Mouse (Mus musculus) frontal cortex, postnatal 25 days (tissue): ENCODE data around the gene Cdc27.

Experiments used
- DNase-seq, 2 experiments: peaks; one replicate each; pipeline ENCODE4 v3.0.0; 2022; ENCODE audit warnings: low spot score in 2 of 2

Gene Cdc27

DNA sequence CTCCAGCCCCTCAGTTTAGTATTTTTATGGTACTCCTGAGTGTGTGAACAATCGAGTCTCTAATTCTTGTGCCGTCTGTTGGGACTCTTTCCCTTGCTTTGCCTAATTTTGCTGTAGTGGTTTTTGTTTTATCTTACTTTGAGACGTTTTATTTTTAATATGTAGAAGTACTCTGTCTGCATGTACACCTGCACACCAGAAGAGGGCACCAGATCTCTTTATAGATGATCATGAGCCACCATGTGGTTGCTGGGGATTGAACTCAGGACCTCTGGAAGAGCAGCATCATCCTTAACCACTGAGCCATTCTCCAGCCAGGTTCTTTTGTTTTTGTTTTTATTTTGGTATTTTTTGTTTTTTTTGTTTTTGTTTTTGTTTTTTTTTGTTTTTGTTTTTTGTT is 62.1 kb downstream of the Cdc27 start:
- no peak for DNase-seq

DNA sequence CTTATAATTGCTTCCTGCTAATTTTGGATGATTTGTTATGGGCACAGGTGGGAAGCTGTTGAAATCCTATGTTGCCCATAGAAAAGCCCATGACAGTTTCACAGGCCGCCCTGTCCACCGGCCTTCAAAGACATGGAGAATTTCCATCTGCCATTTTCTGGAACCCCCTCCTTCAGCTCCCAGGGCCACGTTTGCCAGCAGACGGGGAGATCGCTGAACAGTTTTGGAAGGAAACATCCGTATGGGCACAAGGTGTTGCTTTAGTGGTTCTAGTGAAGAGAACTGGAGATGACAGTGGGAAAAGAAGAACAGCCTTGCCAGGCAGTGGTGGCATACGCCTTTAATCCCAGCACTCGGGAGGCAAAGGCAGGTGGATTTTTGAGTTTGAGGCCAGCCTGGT is 68.4 kb downstream of the Cdc27 start:
- no peak for DNase-seq

DNA sequence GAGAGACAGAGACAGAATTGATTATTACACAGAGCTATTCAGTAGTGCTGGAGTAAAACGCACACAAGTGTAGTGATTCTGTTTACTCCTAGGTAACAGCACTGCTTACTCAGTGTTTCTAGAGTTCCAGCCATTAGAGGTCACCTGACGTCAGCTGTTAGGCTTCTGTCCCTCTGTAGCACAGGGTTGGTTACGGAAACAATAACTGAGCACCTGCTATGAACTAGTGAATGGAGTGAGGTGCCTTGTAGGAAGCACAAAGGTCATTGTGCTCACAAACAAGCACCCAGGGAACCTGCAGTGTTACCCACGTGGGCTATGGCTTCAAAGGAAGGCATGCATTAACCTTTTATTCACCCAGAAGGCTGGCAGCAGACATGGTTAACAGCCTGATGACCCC is 70.9 kb downstream of the Cdc27 start:
- no peak for DNase-seq

DNA sequence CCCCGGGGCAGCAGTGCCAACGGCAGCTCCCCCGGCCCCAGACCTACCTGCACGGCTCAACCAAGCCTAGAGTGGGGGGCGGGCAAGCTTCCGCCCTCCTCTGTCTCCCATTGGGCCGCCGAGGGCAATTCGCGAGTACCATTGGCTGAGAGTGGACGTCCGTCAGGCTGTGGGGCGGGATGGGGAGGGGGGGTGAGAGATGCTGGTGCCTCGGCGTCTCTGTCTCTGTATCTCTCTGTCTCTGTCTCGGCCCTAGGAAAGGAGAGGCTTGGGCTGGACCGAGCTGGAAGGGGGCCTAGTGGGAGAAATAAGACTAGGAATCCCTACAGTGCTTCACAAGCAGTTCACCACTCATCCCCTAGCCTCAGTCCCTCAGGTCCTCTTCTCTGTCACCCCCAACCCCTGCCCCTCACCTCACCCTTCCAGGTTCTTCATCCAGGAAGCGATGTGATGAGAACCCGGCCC is 81.0 kb downstream of the Cdc27 start:
- peak; percentile 70 to 79 for DNase-seq

DNA sequence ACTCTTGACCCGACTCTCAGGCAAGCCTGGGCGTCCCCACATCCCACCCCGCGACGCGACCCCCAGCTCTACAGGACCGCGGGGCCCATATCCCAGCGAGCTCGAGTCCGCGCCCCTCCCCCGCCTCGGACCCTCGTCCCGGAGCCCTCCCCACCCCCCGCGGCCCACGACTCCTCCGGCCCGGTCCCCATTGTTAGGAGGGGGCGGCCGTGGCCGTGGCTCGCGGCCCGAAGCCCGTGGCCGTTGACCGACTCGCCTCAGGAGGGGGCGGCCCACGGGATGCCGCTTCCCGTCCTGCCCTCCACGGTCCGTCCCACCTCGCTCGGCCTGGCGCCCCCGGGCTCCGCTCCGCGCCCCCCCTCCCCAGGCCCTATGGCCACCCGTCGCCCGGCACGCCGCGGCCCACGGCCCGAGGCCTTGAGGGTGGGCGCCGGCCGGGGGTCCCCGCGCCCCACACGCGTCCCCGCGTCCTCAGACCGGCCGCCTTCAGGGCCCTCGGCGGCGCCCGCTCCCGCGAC is 81.6 kb downstream of the Cdc27 start, which contains the start of gene Kansl1:
Kansl1 (minus strand) TSS at position 111 of the 518 bp plus-strand sequence.
- DNase-seq, result no peak

DNA sequence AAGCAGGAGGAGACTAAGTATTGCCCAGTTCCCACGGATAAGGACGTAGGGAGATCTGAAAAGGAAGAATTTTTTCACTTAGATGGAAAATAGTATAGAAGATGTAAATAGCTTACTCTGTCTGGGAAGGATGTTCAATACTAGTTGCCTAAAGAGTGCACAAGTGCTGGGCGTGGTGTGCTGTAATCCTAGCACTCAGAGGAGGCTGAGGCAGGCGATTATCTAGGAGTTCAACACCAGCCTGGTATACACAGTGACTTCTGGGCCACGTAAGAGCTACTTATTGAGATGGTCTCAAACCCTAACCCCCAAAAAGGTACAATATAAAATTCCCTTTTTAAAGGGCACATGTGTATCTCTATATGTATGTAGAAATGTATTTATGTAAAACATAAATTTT is 82.7 kb downstream of the Cdc27 start:
- no peak for DNase-seq

DNA sequence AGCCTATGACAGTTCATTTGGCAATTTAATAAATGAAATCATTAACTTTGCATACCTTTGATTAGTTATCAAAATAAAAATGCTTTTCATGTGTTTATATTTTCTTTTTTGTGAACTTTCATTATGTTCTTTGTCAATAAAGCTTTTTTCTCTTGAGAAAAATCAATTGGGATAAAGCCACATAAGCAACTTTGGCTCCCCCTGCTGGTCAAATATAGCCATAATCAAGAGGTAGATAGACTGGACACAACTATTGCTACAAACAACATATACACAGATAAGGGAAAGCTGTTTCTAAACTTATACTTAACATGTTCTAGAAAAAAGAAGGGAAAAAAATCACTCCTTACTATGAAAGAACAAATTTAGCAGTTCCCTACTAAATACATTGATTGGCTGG is 88.9 kb downstream of the Cdc27 start:
- peak in 1 of 2 experiments; percentile 35 for DNase-seq

DNA sequence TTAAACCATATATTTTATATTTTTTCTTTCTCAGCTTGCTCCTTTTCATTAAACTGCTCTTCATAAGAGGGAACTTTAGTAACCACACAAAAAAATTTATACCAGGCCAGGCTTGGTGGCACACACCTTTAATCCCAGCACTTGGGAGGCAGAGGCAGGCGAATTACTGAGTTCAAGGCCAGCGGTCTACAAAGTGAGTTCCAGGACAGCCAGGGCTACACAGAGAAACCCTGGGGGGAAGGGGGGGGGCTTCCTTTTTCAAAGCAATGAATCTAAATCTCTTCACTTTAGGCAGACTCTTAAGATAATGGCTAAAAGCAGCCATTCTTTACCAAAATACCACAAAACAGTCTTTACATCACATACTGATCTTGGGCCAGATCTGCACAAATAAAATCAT is 90.7 kb downstream of the Cdc27 start:
- no peak for DNase-seq

DNA sequence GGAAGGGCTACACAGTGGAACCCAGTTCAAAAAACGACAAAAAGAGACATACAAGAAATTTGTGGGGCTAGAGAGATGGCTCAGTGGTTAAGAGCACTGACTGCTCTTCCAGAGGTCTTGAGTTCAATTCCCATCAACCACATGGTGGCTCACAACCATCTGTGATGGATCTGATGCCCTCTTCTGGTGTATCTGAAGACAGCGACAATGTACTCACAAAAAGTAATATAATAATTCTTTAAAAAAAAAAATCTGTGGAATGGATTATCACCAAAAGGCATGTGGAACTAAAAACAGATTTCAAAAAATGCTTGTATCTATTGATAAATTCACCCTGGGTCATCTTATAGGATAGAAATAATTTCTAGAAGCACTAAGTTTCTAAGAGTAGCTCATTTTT is 91.9 kb downstream of the Cdc27 start:
- no peak for DNase-seq
